Mouse (Mus musculus): ENCODE measurements around the gene Dedd2. TPM values are rescaled to one million over a fixed set of nuclear protein-coding genes. Genes with fewer than 3 reads are reported as not detected.
A peak's percentile ranks its signal among the peaks of the same experiment; 100 is the strongest.

The Dedd2 gene
- polyA plus RNA-seq, 1 experiment: 8.8 TPM

DNA sequence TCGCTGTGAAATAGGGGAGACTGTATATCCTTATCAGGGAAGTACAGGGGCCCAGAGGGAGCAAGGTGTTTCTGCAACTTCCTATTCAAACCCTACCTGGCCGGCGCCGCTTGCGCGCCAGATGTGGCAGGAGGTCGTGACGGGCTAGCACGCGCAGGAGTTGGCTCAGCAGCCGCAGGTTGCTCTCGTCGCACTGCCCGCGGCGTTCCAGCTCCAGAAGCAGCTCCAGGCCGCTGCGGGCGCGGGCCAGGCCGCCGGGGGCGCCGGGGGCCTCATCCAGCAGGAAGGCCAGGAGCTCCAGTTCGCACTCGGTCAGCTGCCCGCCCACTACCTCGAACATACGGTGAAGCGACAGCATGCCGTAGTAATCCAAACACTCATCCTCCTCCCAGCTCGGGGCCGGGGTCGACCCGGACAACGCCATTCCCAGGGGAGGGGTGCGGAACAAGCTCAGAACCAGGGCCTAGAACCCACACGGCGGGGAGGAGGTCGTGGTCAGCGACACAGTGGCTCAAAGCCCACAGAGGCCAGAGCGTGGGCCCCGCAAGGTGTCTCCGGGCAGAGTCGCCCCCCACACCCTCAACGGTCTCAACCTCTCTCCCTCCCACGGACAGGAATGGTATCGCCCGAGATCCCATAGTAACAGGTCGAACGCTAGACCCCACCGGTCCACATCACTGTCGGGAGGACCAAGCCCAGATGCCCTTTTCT, 1.6 kb downstream of the Dedd2 start:
- Histone ChIP-seq H3K4me3 (peak overlapping the region; percentile 90), H3K27me3 (ENCODE audit: control insufficient read depth, insufficient read depth, insufficient read length) (no peaks in the 10 kb centered on the region), H3K4me2 (ENCODE audit: low read depth) (peak overlapping the region; percentile 100), H3K79me2 (ENCODE audit: control insufficient read depth, insufficient read depth) (peaks cover 19% of the 10 kb centered on the region), H3ac (ENCODE audit: control insufficient read depth, insufficient read length) (peak overlapping the region; percentile 34), H3K36me3 (ENCODE audit: control insufficient read depth, insufficient read depth) (no peaks in the 10 kb centered on the region)
- TF ChIP-seq USF1 (IDR thresholded peaks at IDR 0.05; ENCODE audit: low read depth) (no peak), POLR2A (IDR thresholded peaks at IDR 0.05; ENCODE audit: insufficient read length, low read depth) (peak; percentile 19)

DNA sequence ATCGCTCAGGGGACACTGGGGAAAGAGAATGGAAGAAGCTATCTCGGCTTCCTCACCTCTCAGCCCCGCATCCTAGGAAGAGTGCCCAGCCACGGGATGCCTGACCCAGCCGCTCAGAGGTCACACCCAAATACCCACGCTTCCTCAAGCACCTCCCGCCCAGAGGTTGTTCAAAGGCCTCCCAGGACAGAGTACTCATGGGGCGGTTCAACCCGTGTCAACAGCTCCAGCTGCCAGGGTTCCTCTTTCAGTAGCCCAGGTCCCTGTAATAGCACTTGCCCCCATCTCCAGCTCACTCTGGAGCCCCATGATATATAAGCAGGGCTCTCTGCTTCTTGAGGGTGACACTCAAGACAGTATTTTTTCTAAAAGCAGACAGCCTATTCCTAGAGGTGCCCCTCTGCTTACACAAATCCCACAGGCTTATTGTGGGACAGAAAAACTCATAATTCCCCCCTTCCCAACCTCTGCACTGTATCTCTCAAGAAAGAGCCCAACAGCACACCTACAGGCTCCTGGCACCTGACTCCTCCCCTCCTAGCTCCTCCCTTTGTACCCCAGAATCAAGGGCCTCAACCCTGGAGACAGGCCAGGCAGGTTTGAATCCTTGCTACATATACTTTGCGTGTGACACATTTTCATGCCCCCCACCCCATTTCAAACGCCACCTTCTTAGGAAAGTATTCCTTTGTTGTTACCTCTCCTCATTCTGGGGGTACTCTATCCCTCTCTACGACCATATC, 2.6 kb downstream of the Dedd2 start:
- peak overlapping the region; percentile 100 for H3K4me2 ChIP-seq (ENCODE audit: low read depth)

DNA sequence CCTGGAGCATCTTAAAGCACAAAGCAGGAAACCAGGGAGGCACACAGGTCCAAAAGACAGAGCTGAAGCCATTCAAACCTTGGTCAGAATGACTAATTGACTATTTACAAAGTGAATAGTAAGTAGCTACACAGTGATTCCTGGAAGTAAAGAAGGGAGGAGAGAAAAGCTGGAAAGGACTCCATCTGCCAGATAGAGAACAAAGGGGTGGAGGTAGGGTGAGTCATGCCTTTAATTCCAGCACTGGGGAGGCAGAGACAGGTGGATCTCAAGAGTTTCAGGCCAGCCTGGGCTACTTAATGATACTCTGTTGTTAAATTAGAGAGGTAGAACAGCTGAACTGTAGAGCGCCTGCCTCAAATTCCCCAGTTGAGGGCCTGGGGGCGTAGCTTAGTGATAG, 6.2 kb downstream of the Dedd2 start:
- no peak for TF ChIP-seq REST (IDR thresholded peaks at IDR 0.05; ENCODE audit: insufficient read depth, insufficient read length)
- no peak for TF ChIP-seq MYOD1 (IDR thresholded peaks at IDR 0.05; ENCODE audit: control insufficient read depth in 1 of 3, insufficient read length in 2 of 3, low read depth in 2 of 3)
- TF ChIP-seq POLR2AphosphoS2 (IDR thresholded peaks at IDR 0.05; ENCODE audit: insufficient read length, low read depth): no peak
- no peak for TF ChIP-seq TCF12 (IDR thresholded peaks at IDR 0.05; ENCODE audit: insufficient read depth, poor library complexity, severe bottlenecking)
- no peak for TF ChIP-seq MYOG (IDR thresholded peaks at IDR 0.05; ENCODE audit: control insufficient read depth in 1 of 3, insufficient read depth in 1 of 3, insufficient read length in 2 of 3, low read depth in 2 of 3)
- TF ChIP-seq SRF (IDR thresholded peaks at IDR 0.05; ENCODE audit: control insufficient read depth, insufficient read length, low read depth): no peak
- no peak for TF ChIP-seq E2F4 (IDR thresholded peaks at IDR 0.05; ENCODE audit: insufficient read depth)
- no peak for TF ChIP-seq POLR2A (IDR thresholded peaks at IDR 0.05; ENCODE audit: insufficient read length, low read depth)
- no peak for TF ChIP-seq USF1 (IDR thresholded peaks at IDR 0.05; ENCODE audit: low read depth)
- no peak for TF ChIP-seq CEBPB (IDR thresholded peaks at IDR 0.05; ENCODE audit: insufficient read depth, poor library complexity, severe bottlenecking)
- TF ChIP-seq TCF3 (IDR thresholded peaks at IDR 0.05; ENCODE audit: insufficient read length, low read depth): no peak
- no peaks in the 10 kb centered on the region for H3K27me3 ChIP-seq (ENCODE audit: control insufficient read depth, insufficient read depth, insufficient read length)
- H3K79me2 ChIP-seq (ENCODE audit: control insufficient read depth, insufficient read depth): no peaks in the 10 kb centered on the region
- H3K4me3 ChIP-seq: no peak overlapping the region
- no peak overlapping the region for H3K4me2 ChIP-seq (ENCODE audit: low read depth)
- H3ac ChIP-seq (ENCODE audit: control insufficient read depth, insufficient read length): no peak overlapping the region
- no peaks in the 10 kb centered on the region for H3K36me3 ChIP-seq (ENCODE audit: control insufficient read depth, insufficient read depth)

More for the DNA sequence above, 2.6 kb downstream of the Dedd2 start:
- H3K79me2 ChIP-seq (ENCODE audit: control insufficient read depth, insufficient read depth): peaks cover 14% of the 10 kb centered on the region
- TF ChIP-seq TCF12 (IDR thresholded peaks at IDR 0.05; ENCODE audit: insufficient read depth, poor library complexity, severe bottlenecking): no peak
- TF ChIP-seq SRF (IDR thresholded peaks at IDR 0.05; ENCODE audit: control insufficient read depth, insufficient read length, low read depth): no peak
- no peak for TF ChIP-seq MYOD1 (IDR thresholded peaks at IDR 0.05; ENCODE audit: control insufficient read depth in 1 of 3, insufficient read length in 2 of 3, low read depth in 2 of 3)
- no peak for TF ChIP-seq POLR2AphosphoS2 (IDR thresholded peaks at IDR 0.05; ENCODE audit: insufficient read length, low read depth)
- no peak for TF ChIP-seq POLR2A (IDR thresholded peaks at IDR 0.05; ENCODE audit: insufficient read length, low read depth)
- no peak for TF ChIP-seq USF1 (IDR thresholded peaks at IDR 0.05; ENCODE audit: low read depth)
- TF ChIP-seq E2F4 (IDR thresholded peaks at IDR 0.05; ENCODE audit: insufficient read depth): no peak
- TF ChIP-seq REST (IDR thresholded peaks at IDR 0.05; ENCODE audit: insufficient read depth, insufficient read length): no peak
- no peak for TF ChIP-seq CEBPB (IDR thresholded peaks at IDR 0.05; ENCODE audit: insufficient read depth, poor library complexity, severe bottlenecking)
- TF ChIP-seq MAX (IDR thresholded peaks at IDR 0.05; ENCODE audit: low read depth): no peak
- no peak for TF ChIP-seq MYOG (IDR thresholded peaks at IDR 0.05; ENCODE audit: control insufficient read depth in 1 of 3, insufficient read depth in 1 of 3, insufficient read length in 2 of 3, low read depth in 2 of 3)
- no peaks in the 10 kb centered on the region for H3K36me3 ChIP-seq (ENCODE audit: control insufficient read depth, insufficient read depth)
- no peaks in the 10 kb centered on the region for H3K27me3 ChIP-seq (ENCODE audit: control insufficient read depth, insufficient read depth, insufficient read length)
- peak overlapping the region; percentile 90 for H3K4me3 ChIP-seq
- no peak overlapping the region for H3ac ChIP-seq (ENCODE audit: control insufficient read depth, insufficient read length)

DNA sequence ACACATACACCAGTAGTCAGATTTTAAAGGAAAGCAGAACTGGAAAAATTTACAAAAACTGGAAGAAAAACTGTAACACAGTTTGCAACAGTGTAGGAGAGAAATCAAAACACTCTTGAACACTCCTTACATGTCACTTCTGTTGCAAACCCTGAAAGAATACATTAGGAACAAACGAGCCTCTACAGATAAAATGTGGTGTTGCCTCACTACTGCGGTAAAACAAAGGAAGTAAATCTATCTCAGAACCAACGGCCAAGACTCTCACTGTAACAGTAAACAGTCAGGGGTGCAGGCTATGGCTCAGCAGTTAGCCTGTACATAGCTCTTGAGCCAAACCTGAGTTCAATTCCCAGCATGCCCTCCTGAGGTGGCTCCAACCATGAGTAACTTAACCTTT, 7.3 kb downstream of the Dedd2 start:
- no peaks in the 10 kb centered on the region for H3K79me2 ChIP-seq (ENCODE audit: control insufficient read depth, insufficient read depth)
- no peaks in the 10 kb centered on the region for H3K27me3 ChIP-seq (ENCODE audit: control insufficient read depth, insufficient read depth, insufficient read length)
- no peak overlapping the region for H3K4me3 ChIP-seq
- H3K4me2 ChIP-seq (ENCODE audit: low read depth): no peak overlapping the region
- TF ChIP-seq TCF12 (IDR thresholded peaks at IDR 0.05; ENCODE audit: insufficient read depth, poor library complexity, severe bottlenecking) (no peak), TCF3 (IDR thresholded peaks at IDR 0.05; ENCODE audit: insufficient read length, low read depth) (no peak), REST (IDR thresholded peaks at IDR 0.05; ENCODE audit: insufficient read depth, insufficient read length) (no peak), MYOD1 (IDR thresholded peaks at IDR 0.05; ENCODE audit: control insufficient read depth in 1 of 3, insufficient read length in 2 of 3, low read depth in 2 of 3) (no peak), MYOG (IDR thresholded peaks at IDR 0.05; ENCODE audit: control insufficient read depth in 1 of 3, insufficient read depth in 1 of 3, insufficient read length in 2 of 3, low read depth in 2 of 3) (no peak), CEBPB (IDR thresholded peaks at IDR 0.05; ENCODE audit: insufficient read depth, poor library complexity, severe bottlenecking) (no peak), MAX (IDR thresholded peaks at IDR 0.05; ENCODE audit: low read depth) (no peak), SRF (IDR thresholded peaks at IDR 0.05; ENCODE audit: control insufficient read depth, insufficient read length, low read depth) (no peak), POLR2AphosphoS2 (IDR thresholded peaks at IDR 0.05; ENCODE audit: insufficient read length, low read depth) (no peak), USF1 (IDR thresholded peaks at IDR 0.05; ENCODE audit: low read depth) (no peak)
- H3K36me3 ChIP-seq (ENCODE audit: control insufficient read depth, insufficient read depth): no peaks in the 10 kb centered on the region
- no peak overlapping the region for H3ac ChIP-seq (ENCODE audit: control insufficient read depth, insufficient read length)

Measured in myocyte (in vitro differentiated cells).